Mouse (Mus musculus) right cerebral cortex, postnatal 4 days (tissue): ENCODE measurements around the gene Mms19.
"Not testable (repeated sequence)": the region's sequence is repeated elsewhere in the genome, so short reads cannot be mapped to it uniquely, and the experiment has no call there.

Experiments used
- DNase-seq: peaks from one replicate; pipeline ENCODE4 v3.0.0-alpha.2; 2022

The Mms19 gene

DNA sequence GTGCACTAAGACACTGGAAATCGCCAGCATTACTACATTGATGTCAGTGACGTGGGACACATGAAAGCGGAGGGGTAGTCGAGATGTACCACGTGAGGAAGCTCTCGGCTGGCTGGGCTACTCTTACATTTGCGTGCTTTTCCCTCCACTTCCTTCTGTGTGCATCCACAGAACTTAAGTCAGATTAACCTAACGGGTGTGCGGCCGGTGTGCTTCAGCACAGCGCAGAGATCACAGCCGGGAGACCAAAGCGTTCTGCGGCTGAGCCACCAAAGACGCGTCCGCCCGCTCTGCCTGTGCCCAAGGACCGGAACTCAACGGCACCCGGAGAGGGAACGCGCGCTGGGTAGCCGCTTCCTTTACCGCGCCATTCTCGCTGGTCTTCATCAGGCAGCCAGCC lies 48.3 kb downstream of the Mms19 start:
- no peak for DNase-seq

- no peak for DNase-seq
Measured at GRCm38 (mm10) chr19:41920412-41921067, 60.4 kb downstream of the Mms19 start.

DNA sequence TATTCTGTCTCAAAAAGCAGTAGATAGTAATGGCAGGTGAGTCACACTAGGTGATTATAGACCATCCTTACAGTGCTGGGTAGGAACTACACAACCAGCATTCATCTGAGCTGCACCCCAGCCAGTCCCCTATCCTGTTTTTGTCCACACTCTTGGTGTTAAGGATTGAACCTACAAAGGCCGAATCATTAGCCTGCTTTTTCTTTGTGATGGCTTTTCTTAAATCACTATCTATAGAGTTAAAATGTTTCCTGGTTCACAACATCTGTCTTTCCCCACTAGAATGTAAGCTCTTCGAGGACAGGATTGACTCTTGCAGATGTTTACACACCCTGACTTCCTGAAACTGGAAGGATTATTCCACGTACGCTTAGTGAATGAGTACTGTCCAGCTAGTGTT lies 61.5 kb downstream of the Mms19 start:
- no peak for DNase-seq

DNA sequence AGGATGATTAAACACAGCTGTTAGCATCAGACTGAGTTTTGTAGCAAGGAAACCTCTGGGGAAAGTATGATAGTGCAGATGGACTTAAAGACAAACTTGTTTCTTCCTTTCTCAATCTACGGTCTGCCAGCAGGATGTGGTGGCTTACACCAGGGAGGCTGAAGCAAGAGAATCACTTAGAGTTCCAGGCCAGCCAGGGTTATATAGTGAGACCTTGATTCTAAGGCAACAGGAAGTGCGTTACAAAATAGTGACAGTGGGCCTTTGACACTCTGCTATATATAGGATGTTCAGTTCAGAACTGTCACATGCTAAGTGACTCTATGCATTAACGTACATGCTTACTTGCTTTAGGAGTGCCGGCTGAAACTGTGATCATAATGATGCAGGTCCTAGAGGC lies 64.1 kb downstream of the Mms19 start:
- no peak for DNase-seq

DNA sequence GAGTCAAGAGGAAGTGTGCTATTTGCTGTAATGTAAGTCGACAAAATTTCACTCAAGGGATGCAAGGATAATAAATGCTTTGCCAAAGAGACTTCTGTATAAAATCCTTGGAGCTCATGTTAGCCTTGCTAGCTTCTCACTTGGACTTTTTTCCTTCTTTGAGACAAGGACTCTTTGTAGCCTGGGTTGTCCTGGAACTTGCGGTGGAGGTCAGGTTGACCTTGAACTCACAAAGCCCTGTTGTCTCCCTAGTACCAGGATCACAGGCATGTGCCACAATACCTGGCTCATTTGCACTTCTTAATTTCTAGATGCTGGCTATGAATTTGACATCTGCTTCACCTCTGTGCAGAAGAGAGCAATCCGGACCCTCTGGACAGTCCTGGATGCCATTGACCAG lies 65.7 kb downstream of the Mms19 start:
- DNase-seq, result no peak

GRCm38 (mm10) chr19:41914592-41914882 lies 66.4 kb downstream of the Mms19 start:
- not testable (repeated sequence) for DNase-seq

GRCm38 (mm10) chr19:41913774-41914591 lies 67.0 kb downstream of the Mms19 start:
- DNase-seq, result no peak

DNA sequence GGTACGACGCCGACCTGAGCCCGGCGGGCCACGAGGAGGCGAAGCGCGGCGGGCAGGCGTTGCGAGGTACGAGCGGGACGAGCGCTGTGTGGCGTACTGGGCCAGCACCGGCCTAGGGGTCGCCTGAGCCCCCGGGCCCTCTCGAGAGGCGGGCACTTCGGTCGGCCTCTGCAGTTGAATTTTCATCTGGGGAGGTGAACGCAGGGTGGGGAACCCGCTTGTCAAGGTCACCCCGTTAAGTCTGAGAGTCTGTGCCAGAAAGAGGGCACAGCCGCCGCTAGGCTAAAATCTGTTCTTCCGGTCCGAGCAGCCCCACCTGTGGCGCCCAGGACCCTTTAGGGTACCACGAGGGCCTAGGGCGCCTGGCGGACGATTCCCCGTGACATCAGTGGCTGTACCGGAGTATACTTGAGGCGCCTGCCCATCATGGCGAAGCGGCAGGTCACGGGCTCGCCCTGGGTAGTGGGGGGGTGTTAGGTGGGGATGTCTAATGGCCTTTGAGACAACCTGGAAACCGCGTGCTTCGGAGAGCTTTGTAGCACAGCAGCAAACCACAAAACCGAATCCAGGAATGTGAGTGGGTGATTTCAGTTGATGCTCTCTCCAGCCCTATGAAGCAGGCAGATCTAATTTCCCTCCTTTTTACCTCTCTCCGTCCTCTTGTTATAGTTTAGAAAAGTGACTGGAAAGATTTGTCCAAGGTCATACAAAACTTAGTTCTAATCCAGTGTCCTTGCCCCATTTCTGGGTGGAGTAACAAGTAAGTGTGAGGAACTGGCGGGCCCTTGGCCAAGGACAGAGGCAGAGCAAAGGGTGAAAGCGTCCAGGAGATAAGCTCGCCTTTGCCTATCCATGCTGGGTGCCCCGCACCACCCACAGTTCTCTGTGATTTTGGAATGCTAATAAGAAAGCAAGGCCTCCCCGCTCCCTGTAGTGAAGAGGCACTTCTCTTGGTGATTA lies 68.6 kb downstream of the Mms19 start:
- DNase-seq, result peak; percentile 33

- peak; percentile 98 for DNase-seq
Measured at GRCm38 (mm10) chr19:41911178-41912073, 69.5 kb downstream of the Mms19 start, which contains the start of gene Pgam1. Gene Pgam1 (plus strand): TSS chr19:41911923.

DNA sequence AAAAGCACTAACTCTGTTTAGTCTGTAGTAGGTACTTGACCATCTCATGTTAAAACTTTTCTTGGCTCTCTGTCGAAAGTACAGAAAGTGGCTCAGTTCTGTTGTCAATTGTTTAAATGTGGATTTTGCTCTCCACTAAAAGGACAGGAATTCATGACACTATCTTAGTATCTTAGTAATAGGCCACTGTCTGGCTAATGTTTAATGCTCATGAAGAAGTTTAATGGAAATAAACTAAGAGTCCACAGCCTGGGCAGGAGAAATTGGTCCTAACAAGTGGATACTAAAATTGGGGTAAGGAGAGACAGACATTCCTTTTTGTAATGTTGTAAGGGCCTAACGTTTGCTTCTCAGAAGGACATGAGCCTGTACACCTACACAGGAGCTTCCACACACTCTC lies 70.6 kb downstream of the Mms19 start:
- DNase-seq, result no peak

GRCm38 (mm10) chr19:41908736-41909135 lies 72.2 kb downstream of the Mms19 start:
- no peak for DNase-seq

- no peak for DNase-seq
Measured at GRCm38 (mm10) chr19:41907079-41907760, 73.7 kb downstream of the Mms19 start.

DNA sequence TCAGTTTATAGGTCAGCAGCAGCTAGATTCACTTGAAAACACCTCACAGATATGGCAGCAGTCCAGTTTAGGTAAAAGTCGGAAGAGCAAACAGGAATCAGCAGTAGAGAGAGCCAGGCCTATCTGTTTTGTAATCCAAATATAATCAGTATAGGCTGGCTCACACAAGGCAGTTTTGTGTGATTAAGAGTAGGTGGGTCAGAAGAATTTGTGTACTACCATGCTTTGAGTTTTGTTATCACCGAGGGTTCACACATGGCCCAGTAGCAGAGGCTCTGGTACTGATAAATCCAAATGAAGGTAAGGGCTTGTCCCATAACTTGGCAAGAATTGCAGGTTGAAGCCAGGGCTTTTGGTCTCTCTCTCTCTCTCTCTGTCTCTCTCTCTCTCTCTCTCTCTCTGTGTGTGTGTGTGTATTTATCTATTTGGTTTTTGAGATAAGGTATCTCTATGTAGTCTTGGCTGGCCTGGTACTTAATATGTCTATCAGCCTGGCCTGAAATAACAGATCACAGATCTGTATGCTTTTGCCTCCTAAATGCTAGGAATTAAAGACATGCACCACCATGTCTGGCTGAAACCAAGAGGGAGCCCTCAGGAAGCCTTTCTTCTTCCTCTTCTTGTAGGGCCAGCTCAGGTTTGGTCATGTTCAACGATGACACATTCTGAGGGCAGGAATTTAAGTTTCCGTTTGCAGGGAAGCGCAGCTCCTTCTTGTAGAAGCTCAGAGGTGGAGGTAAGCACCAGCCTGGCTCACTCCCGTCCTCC lies 74.5 kb downstream of the Mms19 start:
- DNase-seq, result no peak

DNA sequence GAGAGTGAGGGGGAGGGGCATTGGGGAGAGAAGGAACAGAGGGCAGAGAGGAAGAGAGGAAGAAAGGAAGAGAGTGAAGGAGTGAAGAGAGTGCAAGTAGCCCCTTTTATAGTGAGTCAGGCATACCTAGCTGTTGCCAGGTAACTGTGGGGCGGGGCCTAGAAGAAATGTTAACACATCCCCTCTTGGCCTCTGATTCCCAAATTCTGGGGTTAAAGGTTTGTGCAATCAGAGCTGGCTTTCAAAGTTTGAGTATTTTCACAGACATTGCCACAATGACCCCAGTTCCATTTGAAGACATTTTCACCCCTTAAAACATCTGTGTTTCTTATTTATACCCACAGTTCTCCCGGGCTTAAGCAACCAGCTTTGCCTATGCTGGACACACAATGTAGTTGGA lies 75.7 kb downstream of the Mms19 start:
- no peak for DNase-seq

DNA sequence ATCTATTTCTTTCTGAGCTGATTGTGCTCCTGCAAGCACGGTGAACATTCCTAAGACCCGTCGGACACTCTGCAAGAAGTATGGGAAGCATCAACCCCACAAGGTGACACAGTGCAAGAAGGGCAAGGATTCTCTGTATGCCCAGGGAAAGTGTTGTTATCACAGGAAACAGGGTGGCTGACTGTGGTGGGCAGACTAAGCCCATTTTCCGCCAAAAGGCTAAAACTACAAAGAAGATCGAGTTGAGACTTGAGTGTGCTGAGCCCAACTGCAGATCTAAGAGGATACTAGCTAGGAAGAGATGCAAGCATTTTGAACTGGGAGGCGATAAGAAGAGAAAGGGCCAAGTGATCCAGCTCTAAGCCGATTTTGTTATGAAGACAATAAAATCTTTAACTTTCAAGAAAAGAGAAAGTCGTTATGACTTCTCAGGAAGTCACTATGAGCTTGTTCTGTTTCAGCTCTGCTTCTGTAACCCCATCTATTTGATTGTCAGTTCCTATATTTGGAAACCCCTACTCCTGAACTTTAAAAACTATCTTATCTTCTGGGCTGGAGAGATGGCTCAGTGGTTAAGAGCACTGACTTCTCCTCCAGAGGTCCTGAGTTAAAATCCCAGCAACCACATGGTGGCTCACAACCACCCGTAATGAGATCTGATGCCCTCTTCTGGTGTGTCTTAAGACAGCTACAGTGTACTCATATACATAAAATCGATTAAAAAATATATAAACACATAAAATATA lies 77.9 kb downstream of the Mms19 start:
- DNase-seq, result no peak

GRCm38 (mm10) chr19:41901696-41902095 lies 79.3 kb downstream of the Mms19 start:
- DNase-seq, result no peak

DNA sequence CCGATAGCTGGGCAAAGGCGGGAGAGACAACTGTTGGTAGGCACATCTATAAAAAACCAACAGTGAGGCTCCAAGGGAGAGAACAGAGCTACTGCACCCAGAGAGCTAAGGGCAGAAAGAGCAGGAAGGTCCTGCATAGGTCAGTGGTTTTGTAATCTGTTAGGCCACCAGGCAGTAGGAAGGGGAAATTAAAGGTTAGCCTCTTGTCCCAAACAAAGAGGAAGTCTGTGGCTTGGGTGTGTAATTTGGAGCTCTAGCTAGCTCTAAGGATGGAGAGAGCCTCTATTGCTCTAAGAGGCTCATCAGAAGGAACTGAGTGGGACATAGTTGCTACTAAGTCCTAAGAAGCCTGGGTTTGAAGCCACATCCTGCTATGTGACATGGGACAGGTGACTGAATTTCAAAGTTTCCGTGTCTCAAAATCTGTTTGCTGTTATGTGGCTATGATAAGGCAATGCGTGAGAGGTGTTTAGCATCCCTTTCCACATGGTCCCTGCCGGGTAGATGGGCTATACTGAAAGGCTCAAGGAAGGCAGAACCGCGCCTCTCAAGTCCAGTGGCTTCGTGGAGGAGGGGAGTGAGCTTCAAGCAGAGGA lies 80.4 kb downstream of the Mms19 start:
- no peak for DNase-seq

DNA sequence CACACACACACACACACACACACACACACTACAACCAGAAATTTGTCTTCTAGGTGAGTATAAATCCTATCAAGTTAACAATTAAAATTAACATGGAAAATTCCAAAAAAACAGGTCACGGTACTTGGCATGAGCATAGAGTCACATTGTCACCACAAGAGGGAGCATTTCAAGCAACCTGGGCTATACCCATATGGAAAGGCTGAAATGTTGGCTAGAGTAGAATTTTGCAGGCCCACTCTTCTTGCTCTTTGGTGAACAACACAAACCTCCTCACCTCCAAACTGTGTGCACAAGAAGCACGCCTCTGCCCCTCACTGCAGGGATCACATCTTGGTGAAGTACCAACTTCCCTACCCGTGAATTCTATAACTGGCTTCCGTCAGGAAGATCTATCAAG lies 82.1 kb downstream of the Mms19 start:
- no peak for DNase-seq

- DNase-seq, result no peak
Measured at GRCm38 (mm10) chr19:41896319-41896711, 84.6 kb downstream of the Mms19 start.
